Mouse (Mus musculus) thymus, adult 2 months (tissue): ENCODE measurements at regions not wholly inside any gene's neighbourhood (a gene's known extent, or its start where the extent isn't known, plus 50 kb on each side); places are given as distances from the start of the nearest gene placed in this dataset.

Experiments
- DNase-seq: peaks from one replicate; pipeline ENCODE4 v3.0.0; 2021
- H3K27ac ChIP-seq: fragments of 200-500 bp; 2 replicates; pipeline ENCODE4 v1.5.1; 2012; ENCODE audit warnings: low read length, control low read depth; ENCODE audit not compliant: control insufficient read depth, insufficient read depth
- H3K27me3 ChIP-seq: fragments of 200-500 bp; 2 replicates; pipeline ENCODE4 v1.6.1; 2012; ENCODE audit warnings: mild to moderate bottlenecking, low read length, moderate library complexity, mixed read lengths; ENCODE audit not compliant: control insufficient read depth, insufficient read depth
- H3K36me3 ChIP-seq: fragments of 200-500 bp; 2 replicates; pipeline ENCODE4 v1.6.1; 2012; ENCODE audit warnings: mild to moderate bottlenecking, low read length, moderate library complexity; ENCODE audit not compliant: control insufficient read depth, insufficient read depth
- H3K4me1 ChIP-seq: fragments of 200-500 bp; replicated peaks from 2 replicates; pipeline ENCODE4 v1.6.1; 2012; ENCODE audit warnings: low read length; ENCODE audit not compliant: control insufficient read depth, insufficient read depth
- H3K4me3 ChIP-seq: fragments of 200-500 bp; 2 replicates; pipeline ENCODE4 v1.5.1; 2012; ENCODE audit warnings: mild to moderate bottlenecking, low read length, control low read depth, moderate library complexity; ENCODE audit not compliant: control insufficient read depth, insufficient read depth
- CTCF ChIP-seq: fragments of 200-500 bp; IDR thresholded peaks from 2 replicates; pipeline ENCODE4 v1.5.1; 2012; ENCODE audit warnings: mild to moderate bottlenecking, control low read depth, low read length, moderate library complexity, borderline replicate concordance; ENCODE audit not compliant: control insufficient read depth, poor library complexity, insufficient read depth; ENCODE audit errors: extremely low read depth
- POLR2A ChIP-seq: fragments of 200-500 bp; IDR thresholded peaks from 2 replicates; pipeline ENCODE4 v1.6.1; 2012; ENCODE audit warnings: mild to moderate bottlenecking, low read length, control low read depth, moderate library complexity; ENCODE audit not compliant: control insufficient read depth, poor library complexity, insufficient read depth; ENCODE audit errors: extremely low read depth
- WGBS: fragments of 180-500 bp; shearing (Covaris S2); methylation state at CpG from one replicate; pipeline ENCODE4 v1.1.7; 2018; 5-methylcytosine and 5-hydroxymethylcytosine counted together

DNA sequence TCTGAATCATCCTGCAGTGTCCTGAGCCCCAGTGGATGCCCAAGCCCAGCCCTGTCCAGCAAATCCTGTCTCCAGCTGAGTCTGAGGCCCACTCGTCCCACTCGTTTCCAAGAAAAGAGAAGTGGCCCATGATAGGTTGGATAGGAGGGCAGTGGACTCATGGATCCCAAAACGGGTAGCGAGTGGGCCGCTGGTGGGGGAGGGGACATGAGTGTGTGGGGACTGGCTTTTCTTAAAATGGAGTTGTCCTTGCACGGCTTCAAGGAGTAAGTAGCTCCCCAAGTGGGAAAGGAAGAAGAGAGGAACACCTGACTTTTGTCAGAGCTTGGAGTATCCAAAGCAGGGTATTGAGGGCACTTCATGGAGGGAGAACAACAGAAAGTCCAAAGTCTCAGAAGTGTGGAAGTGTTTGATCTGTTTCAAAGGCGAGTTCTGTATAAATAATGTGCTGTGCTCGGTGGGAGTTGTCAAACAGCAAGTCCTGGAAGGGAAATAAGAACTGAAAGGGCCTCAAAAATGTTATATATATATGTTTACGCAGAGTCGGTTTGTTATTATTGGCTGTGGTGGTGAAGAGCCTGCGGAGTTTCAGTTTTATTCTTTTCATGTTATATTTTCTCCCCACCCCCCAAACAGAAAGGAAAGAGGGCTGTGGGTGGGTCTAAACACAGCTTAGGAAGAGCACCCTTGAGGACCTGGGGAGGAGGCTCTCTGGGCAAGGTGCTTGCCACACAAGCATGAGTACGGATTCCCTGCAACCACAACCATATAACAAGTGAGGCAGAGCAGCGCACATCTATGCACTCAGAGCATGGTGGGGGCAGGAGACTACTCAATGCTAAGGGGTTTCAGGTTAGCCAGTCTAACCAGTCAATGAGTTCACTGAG is 124.1 kb upstream of the Slc44a1 start:
- peaks cover 10% of the 10 kb centered on the region for H3K4me1 ChIP-seq
- H3K4me3 ChIP-seq, result no peak overlapping the region
- H3K27ac ChIP-seq, result no peak overlapping the region
- WGBS, result 73% methylated on average over 13 of the region's 13 CpGs
- no peaks in the 10 kb centered on the region for H3K27me3 ChIP-seq
- TF ChIP-seq CTCF, result no peak
- TF ChIP-seq POLR2A, result no peak
- DNase-seq, result no peak
- no peaks in the 10 kb centered on the region for H3K36me3 ChIP-seq

DNA sequence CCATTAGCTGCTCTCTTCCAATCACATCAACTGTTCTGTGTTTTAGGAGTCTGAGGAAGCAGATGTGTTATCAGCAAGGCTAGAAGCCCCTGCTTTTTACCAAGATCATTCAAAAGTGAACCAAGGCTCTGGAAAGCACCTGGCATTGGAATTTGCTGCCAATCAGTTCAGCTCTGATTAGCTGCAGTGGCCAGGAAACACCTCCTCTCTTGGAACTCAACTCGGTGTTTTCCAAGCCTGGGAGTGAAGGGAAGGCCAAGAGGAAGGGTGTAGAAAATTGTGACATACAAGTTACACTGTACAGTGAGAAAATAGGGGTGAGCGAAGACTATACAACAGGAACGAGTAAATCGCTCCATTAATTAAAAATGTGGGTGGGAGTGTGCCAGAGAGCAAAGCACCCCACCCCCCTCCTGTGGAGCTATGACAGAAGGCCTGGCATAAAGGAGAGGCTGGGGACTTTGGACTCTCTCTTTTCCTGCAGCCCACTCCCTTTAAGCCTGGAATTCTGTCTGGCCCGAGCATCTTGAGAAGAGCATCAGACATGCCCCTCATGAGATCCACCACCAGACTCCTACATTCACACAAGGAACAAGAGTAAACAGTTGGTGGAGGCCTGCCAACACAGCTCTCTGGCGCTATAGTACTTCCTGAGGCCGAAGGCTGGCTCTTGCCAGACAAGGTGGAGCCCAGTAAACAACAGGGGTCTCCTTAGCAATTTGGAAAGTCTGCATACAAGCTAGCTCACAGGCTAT is 124.9 kb upstream of the Slc44a1 start:
- H3K27ac ChIP-seq, result peak overlapping the region; percentile 43; the same call in 1 of the 2 replicates
- no peak for DNase-seq
- TF ChIP-seq CTCF, result no peak
- TF ChIP-seq POLR2A, result no peak
- 75% methylated on average over 7 of the region's 7 CpGs for WGBS
- H3K4me1 ChIP-seq, result peaks cover 10% of the 10 kb centered on the region
- H3K4me3 ChIP-seq, result no peak overlapping the region
- no peaks in the 10 kb centered on the region for H3K27me3 ChIP-seq
- H3K36me3 ChIP-seq, result no peaks in the 10 kb centered on the region

DNA sequence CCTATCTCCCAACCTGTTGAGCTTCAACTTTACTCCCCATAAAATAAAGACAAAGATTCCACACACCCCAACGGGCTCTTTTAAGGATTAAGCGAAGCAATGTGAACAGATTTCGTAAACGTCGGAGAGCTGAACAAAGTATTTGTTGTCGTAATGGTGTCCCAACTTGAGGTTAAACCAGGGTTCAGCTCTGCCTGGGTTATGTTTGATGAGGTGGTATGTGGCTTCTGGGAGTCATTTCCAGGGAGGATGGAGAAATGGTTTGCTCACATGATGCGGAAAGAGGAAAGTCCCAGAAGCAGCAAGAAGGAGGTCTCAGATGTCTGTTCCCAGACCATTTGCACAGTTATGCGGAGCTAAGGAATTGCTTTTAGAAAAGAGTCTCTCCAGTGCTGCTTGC is 126.1 kb upstream of the Slc44a1 start:
- WGBS, result 96% methylated on average over 8 of the region's 8 CpGs
- peaks cover 10% of the 10 kb centered on the region for H3K4me1 ChIP-seq
- H3K36me3 ChIP-seq, result no peaks in the 10 kb centered on the region
- no peak overlapping the region for H3K27ac ChIP-seq
- H3K27me3 ChIP-seq, result no peaks in the 10 kb centered on the region
- H3K4me3 ChIP-seq, result no peak overlapping the region
- no peak for TF ChIP-seq POLR2A
- no peak for TF ChIP-seq CTCF
- DNase-seq, result no peak

DNA sequence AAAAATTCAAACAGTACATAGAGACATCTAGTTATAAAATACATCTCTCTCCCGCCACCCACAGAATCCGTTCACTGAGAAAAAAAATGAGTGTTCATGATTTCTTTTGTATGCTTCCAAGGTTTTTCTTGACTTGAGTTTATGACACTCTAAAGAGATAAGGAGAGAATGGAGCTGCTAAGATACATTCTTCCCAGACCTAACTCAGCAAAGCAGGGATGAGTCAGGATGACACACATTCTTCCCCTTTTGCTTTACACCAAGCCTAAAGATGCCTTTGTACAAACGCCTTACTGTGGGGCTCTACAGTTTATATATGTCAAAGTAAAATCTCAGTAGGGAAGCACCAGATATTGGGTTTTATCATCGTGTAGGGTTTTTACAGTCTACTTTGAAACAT is 133.1 kb upstream of the Slc44a1 start:
- no peaks in the 10 kb centered on the region for H3K27me3 ChIP-seq

DNA sequence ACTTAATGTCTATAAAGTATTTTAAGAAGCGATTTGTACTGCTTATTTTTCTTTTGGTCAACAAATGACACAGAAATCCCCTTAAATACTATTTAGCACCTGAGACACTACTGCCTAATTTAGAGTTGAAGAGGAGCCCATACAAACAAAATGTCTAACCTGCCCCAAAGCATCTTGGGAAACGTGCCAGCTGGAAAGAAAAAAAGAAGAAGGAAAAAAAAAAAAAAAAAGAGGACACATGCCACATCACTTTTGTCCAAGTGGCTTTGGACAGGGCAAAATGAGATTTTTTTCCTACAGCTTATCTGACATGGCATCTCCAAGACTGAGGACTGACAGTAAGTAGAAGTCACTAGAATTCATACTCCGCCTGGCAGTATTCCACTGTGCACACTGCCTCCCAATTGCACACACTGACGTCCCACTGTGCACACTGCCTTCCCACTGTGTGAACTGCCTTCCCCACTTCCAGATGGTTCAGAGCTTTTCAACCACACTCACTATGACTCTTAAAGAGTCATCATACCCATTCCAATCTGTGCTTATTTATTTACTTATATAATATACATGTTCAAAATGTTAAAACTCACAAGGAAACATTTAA is 135.3 kb upstream of the Slc44a1 start:
- Histone ChIP-seq H3K27me3 (no peaks in the 10 kb centered on the region), H3K36me3 (no peaks in the 10 kb centered on the region), H3K4me1 (no peaks in the 10 kb centered on the region), H3K4me3 (no peak overlapping the region), H3K27ac (no peak overlapping the region)
- no peak for TF ChIP-seq POLR2A
- TF ChIP-seq CTCF, result no peak
- WGBS, result 95% methylated on average over 4 of the region's 4 CpGs
- no peak for DNase-seq

More for the DNA sequence above, 133.1 kb upstream of the Slc44a1 start:
- Histone ChIP-seq H3K4me1 (no peaks in the 10 kb centered on the region), H3K4me3 (no peak overlapping the region), H3K27ac (no peak overlapping the region), H3K36me3 (no peaks in the 10 kb centered on the region)
- WGBS, result 75% methylated on average over 4 of the region's 4 CpGs
- TF ChIP-seq CTCF, result no peak
- TF ChIP-seq POLR2A, result no peak
- DNase-seq, result no peak

DNA sequence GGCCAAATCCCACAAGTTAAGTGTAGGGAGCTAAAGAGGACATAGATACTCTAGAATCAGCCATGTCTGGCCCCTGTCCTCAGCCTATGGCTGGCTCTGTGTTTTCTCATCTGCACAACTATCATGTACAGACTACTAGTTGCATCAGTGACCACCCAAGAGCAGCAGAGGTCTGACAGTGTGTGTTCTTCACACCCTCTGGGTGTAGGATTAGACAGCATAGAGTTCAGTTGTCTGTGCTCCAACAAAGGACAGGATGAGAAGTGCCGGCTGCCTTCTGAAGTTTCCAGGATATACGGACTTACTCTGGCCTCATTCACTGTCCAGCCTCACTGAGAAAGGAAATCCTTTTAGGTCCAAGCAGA is 135.9 kb upstream of the Slc44a1 start:
- TF ChIP-seq CTCF, result no peak
- no peak for TF ChIP-seq POLR2A
- no peaks in the 10 kb centered on the region for H3K4me1 ChIP-seq

More for the DNA sequence above, 135.9 kb upstream of the Slc44a1 start:
- WGBS, result 94% methylated on average over 2 of the region's 2 CpGs
- no peak overlapping the region for H3K4me3 ChIP-seq
- no peak overlapping the region for H3K27ac ChIP-seq
- no peaks in the 10 kb centered on the region for H3K36me3 ChIP-seq
- DNase-seq, result no peak
- H3K27me3 ChIP-seq, result no peaks in the 10 kb centered on the region
